Mouse (Mus musculus): ENCODE measurements at regions not wholly inside any gene's neighbourhood (a gene's known extent, or its start where the extent isn't known, plus 50 kb on each side); places are given as distances from the start of the nearest gene placed in this dataset.

- Histone ChIP-seq H3K36me3 (no peaks in the 10 kb centered on the region), H3K9ac (no peak overlapping the region), H3K9me3 (no peaks in the 10 kb centered on the region), H3K27me3 (0 out of 2 replicates have a peak, but pooled peaks cover 2% of the 10 kb centered on the region), H3K4me2 (replicated peaks) (no peak overlapping the region), H3K4me3 (no peak overlapping the region), H3K4me1 (no peaks in the 10 kb centered on the region), H3K27ac (no peak overlapping the region)
- ATAC-seq (ENCODE audit: insufficient number of reproducible peaks, insufficient read depth, low FRiP score, low TSS enrichment) = no peak
- WGBS = 89% methylated on average over 5 of the region's 5 CpGs
These were observed 245.0 kb downstream of the Etnk1 start for GRCm38 (mm10) chr6:143412056-143412455.

GRCm38 (mm10) chr6:143412721-143413120 is 245.7 kb downstream of the Etnk1 start:
- Histone ChIP-seq H3K9ac (no peak overlapping the region), H3K27ac (no peak overlapping the region), H3K27me3 (0 out of 2 replicates have a peak, but pooled peaks cover 2% of the 10 kb centered on the region), H3K9me3 (no peaks in the 10 kb centered on the region), H3K4me3 (no peak overlapping the region), H3K4me1 (no peaks in the 10 kb centered on the region), H3K4me2 (replicated peaks) (no peak overlapping the region), H3K36me3 (no peaks in the 10 kb centered on the region)
- ATAC-seq (ENCODE audit: insufficient number of reproducible peaks, insufficient read depth, low FRiP score, low TSS enrichment) = no peak
- WGBS = 85% methylated on average over 6 of the region's 6 CpGs

DNA sequence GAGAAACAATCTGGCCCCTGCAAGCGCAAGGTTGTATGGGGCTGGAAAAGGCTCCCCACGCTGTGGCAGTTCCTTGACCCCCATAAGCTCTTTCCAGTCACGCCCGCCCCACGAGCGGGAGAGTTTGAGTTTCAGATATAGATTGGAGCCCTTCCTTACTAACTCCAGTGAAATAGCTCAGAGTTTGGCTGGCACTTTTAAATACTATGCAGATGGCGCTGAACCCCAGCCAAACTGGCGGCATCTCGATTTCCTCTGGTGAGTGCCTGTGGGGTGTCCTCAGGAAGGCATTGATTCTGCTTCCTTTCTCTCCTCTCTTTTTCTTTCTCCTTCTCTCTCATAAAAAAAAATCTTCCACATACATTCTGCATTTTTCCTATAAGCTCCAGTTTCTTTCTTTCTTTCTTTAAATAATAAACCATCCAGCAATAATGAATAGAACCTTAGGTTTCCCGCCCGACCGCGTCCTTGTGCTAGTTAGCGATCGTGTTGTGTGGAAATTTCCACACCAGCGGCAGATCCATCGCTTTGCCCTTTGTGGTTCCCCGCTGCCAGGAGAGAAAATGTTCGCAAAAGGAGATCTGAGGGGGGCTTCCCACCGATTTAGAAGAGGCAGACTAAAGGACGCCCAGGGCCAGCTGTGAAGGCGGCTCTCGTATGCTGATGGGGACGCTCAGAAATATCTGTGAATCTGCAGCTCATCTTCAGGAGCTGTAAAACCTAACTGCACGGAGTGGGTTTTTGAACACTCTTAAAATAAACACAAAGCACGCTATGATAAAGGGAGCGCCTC is 247.8 kb downstream of the Etnk1 start:
- WGBS = 91% methylated on average over 27 of the region's 27 CpGs
- no peak overlapping the region for H3K9ac ChIP-seq
- H3K4me2 ChIP-seq (replicated peaks) = no peak overlapping the region
- 0 out of 2 replicates have a peak, but pooled peaks cover 2% of the 10 kb centered on the region for H3K27me3 ChIP-seq
- no peak overlapping the region for H3K4me3 ChIP-seq
- no peaks in the 10 kb centered on the region for H3K36me3 ChIP-seq
- no peak for ATAC-seq (ENCODE audit: insufficient number of reproducible peaks, insufficient read depth, low FRiP score, low TSS enrichment)
- H3K9me3 ChIP-seq = no peaks in the 10 kb centered on the region
- H3K27ac ChIP-seq = no peak overlapping the region
- H3K4me1 ChIP-seq = no peaks in the 10 kb centered on the region

GRCm38 (mm10) chr6:143415383-143415778 is 248.4 kb downstream of the Etnk1 start:
- Histone ChIP-seq H3K4me1 (no peaks in the 10 kb centered on the region), H3K4me3 (no peak overlapping the region), H3K36me3 (no peaks in the 10 kb centered on the region), H3K27me3 (no peaks in the 10 kb centered on the region), H3K27ac (no peak overlapping the region), H3K9ac (no peak overlapping the region), H3K9me3 (no peaks in the 10 kb centered on the region), H3K4me2 (replicated peaks) (no peak overlapping the region)
- ATAC-seq (ENCODE audit: insufficient number of reproducible peaks, insufficient read depth, low FRiP score, low TSS enrichment) = no peak
- WGBS = 93% methylated on average over 12 of the region's 12 CpGs

GRCm38 (mm10) chr6:143419872-143420271 is 252.9 kb downstream of the Etnk1 start:
- Histone ChIP-seq H3K4me1 (no peaks in the 10 kb centered on the region), H3K9ac (no peak overlapping the region), H3K9me3 (no peaks in the 10 kb centered on the region), H3K36me3 (no peaks in the 10 kb centered on the region), H3K4me2 (replicated peaks) (no peak overlapping the region), H3K27ac (no peak overlapping the region), H3K27me3 (no peaks in the 10 kb centered on the region), H3K4me3 (no peak overlapping the region)
- 86% methylated on average over 7 of the region's 7 CpGs for WGBS
- ATAC-seq (ENCODE audit: insufficient number of reproducible peaks, insufficient read depth, low FRiP score, low TSS enrichment) = no peak

- Histone ChIP-seq H3K4me1 (no peaks in the 10 kb centered on the region), H3K36me3 (no peaks in the 10 kb centered on the region), H3K9ac (no peak overlapping the region), H3K4me2 (replicated peaks) (no peak overlapping the region), H3K9me3 (no peaks in the 10 kb centered on the region), H3K27me3 (peaks cover 10% of the 10 kb centered on the region; the same call in 1 of the 2 replicates), H3K4me3 (no peak overlapping the region), H3K27ac (no peak overlapping the region)
- ATAC-seq (ENCODE audit: insufficient number of reproducible peaks, insufficient read depth, low FRiP score, low TSS enrichment) = no peak
- WGBS = 88% methylated on average over 14 of the region's 14 CpGs
These were observed 256.0 kb downstream of the Etnk1 start for GRCm38 (mm10) chr6:143423026-143423425.

DNA sequence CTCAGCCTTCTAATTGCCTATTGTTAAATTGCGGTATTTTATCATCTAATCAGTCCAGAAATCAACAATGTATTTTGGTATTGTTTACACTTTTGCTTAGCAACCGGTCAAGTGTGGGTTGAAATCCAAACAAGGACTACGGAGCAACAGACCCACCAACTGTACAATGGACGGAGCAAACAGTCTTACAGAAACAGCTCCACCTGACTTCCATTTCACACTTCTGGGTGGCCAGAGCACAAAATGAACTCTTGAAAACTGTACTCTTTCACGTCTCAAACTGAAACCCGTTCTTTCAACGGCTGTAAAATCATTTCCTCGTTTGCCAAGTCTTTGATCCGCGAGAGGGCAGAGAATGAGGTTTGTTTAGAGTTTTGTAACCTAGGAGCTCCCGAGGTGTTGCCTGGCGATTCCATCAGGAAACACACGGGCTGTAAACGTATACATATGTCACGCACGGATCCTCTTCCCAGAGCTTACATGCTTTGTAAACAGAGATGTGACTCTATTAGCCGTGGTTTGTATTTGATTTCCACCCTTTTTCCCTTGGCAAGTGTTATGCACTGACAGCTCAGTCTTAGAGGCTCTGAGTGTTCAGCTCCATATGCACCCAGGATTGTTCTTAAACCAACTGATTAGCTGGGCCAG is 258.3 kb downstream of the Etnk1 start:
- ATAC-seq (ENCODE audit: insufficient number of reproducible peaks, insufficient read depth, low FRiP score, low TSS enrichment) = no peak
- H3K4me2 ChIP-seq (replicated peaks) = no peak overlapping the region
- H3K4me1 ChIP-seq = no peaks in the 10 kb centered on the region
- no peaks in the 10 kb centered on the region for H3K9me3 ChIP-seq
- H3K27me3 ChIP-seq = peaks cover 10% of the 10 kb centered on the region; the same call in 1 of the 2 replicates
- H3K9ac ChIP-seq = no peak overlapping the region
- no peak overlapping the region for H3K27ac ChIP-seq
- H3K36me3 ChIP-seq = no peaks in the 10 kb centered on the region
- H3K4me3 ChIP-seq = no peak overlapping the region
- WGBS = 59% methylated on average over 17 of the region's 17 CpGs

- Histone ChIP-seq H3K9ac (no peak overlapping the region), H3K27me3 (peaks cover 21% of the 10 kb centered on the region), H3K4me1 (no peaks in the 10 kb centered on the region), H3K4me2 (replicated peaks) (no peak overlapping the region), H3K4me3 (no peak overlapping the region), H3K36me3 (no peaks in the 10 kb centered on the region), H3K27ac (no peak overlapping the region), H3K9me3 (no peaks in the 10 kb centered on the region)
- WGBS = 90% methylated on average over 13 of the region's 13 CpGs
- ATAC-seq (ENCODE audit: insufficient number of reproducible peaks, insufficient read depth, low FRiP score, low TSS enrichment) = no peak
These were observed 265.0 kb downstream of the Etnk1 start for GRCm38 (mm10) chr6:143431896-143432450.

DNA sequence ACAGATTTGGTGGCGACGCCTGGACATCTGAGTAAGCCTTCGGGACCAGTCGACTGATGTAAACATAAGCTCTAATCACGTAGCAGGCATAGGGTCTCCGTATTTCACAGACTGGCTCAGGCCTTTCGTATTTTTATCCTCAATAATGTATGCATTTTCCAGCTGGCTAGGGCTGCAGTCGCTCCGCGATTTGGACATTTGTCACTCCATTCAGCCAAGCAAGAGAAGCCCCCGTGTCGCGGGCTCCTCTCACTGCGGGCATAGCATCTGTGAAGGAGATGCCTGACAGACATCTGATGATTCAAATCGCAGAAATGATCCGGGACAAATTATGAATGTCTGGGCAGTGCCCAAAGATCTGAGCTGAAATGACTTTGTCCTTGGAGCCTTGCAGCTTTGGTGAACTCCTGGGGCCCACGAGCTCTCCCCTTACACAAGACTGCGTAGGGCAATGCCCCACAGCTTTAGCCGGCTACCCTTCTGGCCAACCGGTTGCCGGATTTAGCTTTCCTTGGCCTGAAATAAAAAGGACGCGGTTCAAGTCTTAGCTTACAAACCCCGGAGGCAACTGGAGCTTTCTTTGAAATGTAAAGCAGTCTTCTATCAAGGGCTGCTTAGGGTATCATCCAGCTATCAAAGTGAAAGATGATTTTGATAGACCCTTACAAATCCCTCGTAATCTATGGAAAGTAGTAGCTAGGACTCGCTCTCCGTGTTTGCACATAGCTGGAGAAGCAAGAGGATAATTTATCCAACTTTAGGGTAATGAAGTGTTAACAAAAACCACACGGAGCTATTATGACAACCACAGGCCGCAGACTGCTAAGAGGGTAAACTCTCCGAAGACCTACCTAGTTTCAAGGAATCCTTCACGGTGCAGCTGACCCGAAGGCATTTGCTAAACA is 270.6 kb downstream of the Etnk1 start:
- WGBS = 43% methylated on average over 32 of the region's 32 CpGs
- no peak overlapping the region for H3K4me3 ChIP-seq
- no peaks in the 10 kb centered on the region for H3K36me3 ChIP-seq
- no peak overlapping the region for H3K9ac ChIP-seq
- 0 out of 2 replicates have a peak overlapping the region, but pooled peaks have one; percentile 5 for H3K27ac ChIP-seq
- H3K9me3 ChIP-seq = no peaks in the 10 kb centered on the region
- peak overlapping the region; percentile 12 for H3K4me2 ChIP-seq (replicated peaks)
- ATAC-seq (ENCODE audit: insufficient number of reproducible peaks, insufficient read depth, low FRiP score, low TSS enrichment) = no peak
- peaks cover 44% of the 10 kb centered on the region for H3K27me3 ChIP-seq
- H3K4me1 ChIP-seq = peaks cover 8% of the 10 kb centered on the region

GRCm38 (mm10) chr6:143438272-143438591 is 271.2 kb downstream of the Etnk1 start:
- Histone ChIP-seq H3K27me3 (peaks cover 39% of the 10 kb centered on the region), H3K4me1 (peaks cover 8% of the 10 kb centered on the region)
- WGBS = 32% methylated on average over 5 of the region's 5 CpGs

GRCm38 (mm10) chr6:143439484-143439883 is 272.5 kb downstream of the Etnk1 start:
- no peak overlapping the region for H3K9ac ChIP-seq
- H3K4me3 ChIP-seq = no peak overlapping the region
- peaks cover 8% of the 10 kb centered on the region for H3K4me1 ChIP-seq
- 79% methylated on average over 10 of the region's 10 CpGs for WGBS
- no peak for ATAC-seq (ENCODE audit: insufficient number of reproducible peaks, insufficient read depth, low FRiP score, low TSS enrichment)
- H3K36me3 ChIP-seq = no peaks in the 10 kb centered on the region
- no peak overlapping the region for H3K27ac ChIP-seq
- peaks cover 33% of the 10 kb centered on the region for H3K27me3 ChIP-seq
- no peak overlapping the region for H3K4me2 ChIP-seq (replicated peaks)
- no peaks in the 10 kb centered on the region for H3K9me3 ChIP-seq

More at GRCm38 (mm10) chr6:143438272-143438591, 271.2 kb downstream of the Etnk1 start:
- Histone ChIP-seq H3K4me2 (replicated peaks) (peak overlapping the region; percentile 12; the same call in 1 of the 2 replicates), H3K9ac (no peak overlapping the region), H3K4me3 (no peak overlapping the region), H3K9me3 (no peaks in the 10 kb centered on the region), H3K36me3 (no peaks in the 10 kb centered on the region), H3K27ac (no peak overlapping the region)
- ATAC-seq (ENCODE audit: insufficient number of reproducible peaks, insufficient read depth, low FRiP score, low TSS enrichment) = peak; percentile 48; the same call in 1 of the 2 replicates
